Mouse (Mus musculus): Measurements from ENCODE around the gene Ooep. TPM values are rescaled to one million over a fixed set of nuclear protein-coding genes. Genes with fewer than 3 reads are reported as not detected.

Ooep gene
- polyA plus RNA-seq, 1 experiment from 2014 or later, result 0.03 TPM

- Histone ChIP-seq H3K27me3 (peaks cover 4% of the 10 kb centered on the region), H3K9me3 (replicated peaks) (no peaks in the 10 kb centered on the region), H3K4me3 (replicated peaks) (no peak overlapping the region), H3K4me2 (no peak overlapping the region), H3K9ac (no peak overlapping the region), H3K4me1 (replicated peaks) (no peaks in the 10 kb centered on the region), H3K27ac (replicated peaks) (no peak overlapping the region), H3K36me3 (replicated peaks) (no peaks in the 10 kb centered on the region)
- WGBS (ENCODE audit: insufficient replicate concordance), result 68% methylated on average over 7 of the region's 7 CpGs
- no peak for ATAC-seq (ENCODE audit: insufficient read depth)
Measured at GRCm38 (mm10) chr9:78386947-78387346, 8.4 kb upstream of the Ooep start.

GRCm38 (mm10) chr9:78385893-78386292 is 7.4 kb upstream of the Ooep start:
- WGBS (ENCODE audit: insufficient replicate concordance), result 36% methylated on average over 3 of the region's 3 CpGs
- H3K27ac ChIP-seq (replicated peaks), result no peak overlapping the region
- H3K36me3 ChIP-seq (replicated peaks), result no peaks in the 10 kb centered on the region
- no peaks in the 10 kb centered on the region for H3K4me1 ChIP-seq (replicated peaks)
- H3K9me3 ChIP-seq (replicated peaks), result no peaks in the 10 kb centered on the region
- ATAC-seq (ENCODE audit: insufficient read depth), result no peak
- no peak overlapping the region for H3K9ac ChIP-seq
- H3K4me3 ChIP-seq (replicated peaks), result no peak overlapping the region
- no peak overlapping the region for H3K4me2 ChIP-seq
- peaks cover 3% of the 10 kb centered on the region; the same call in 1 of the 2 replicates for H3K27me3 ChIP-seq

GRCm38 (mm10) chr9:78377546-78377945 is 979 bp downstream of the Ooep start:
- Histone ChIP-seq H3K36me3 (replicated peaks) (no peaks in the 10 kb centered on the region), H3K27ac (replicated peaks) (no peak overlapping the region), H3K9me3 (replicated peaks) (no peaks in the 10 kb centered on the region), H3K4me2 (no peak overlapping the region), H3K4me1 (replicated peaks) (no peaks in the 10 kb centered on the region; the same call in 1 of the 2 replicates), H3K4me3 (replicated peaks) (no peak overlapping the region), H3K9ac (no peak overlapping the region), H3K27me3 (peaks cover 26% of the 10 kb centered on the region)
- no peak for ATAC-seq (ENCODE audit: insufficient read depth)
- 40% methylated on average over 8 of the region's 8 CpGs for WGBS (ENCODE audit: insufficient replicate concordance)

GRCm38 (mm10) chr9:78375486-78375885 is 3.0 kb downstream of the Ooep start:
- ATAC-seq (ENCODE audit: insufficient read depth), result no peak
- Histone ChIP-seq H3K36me3 (replicated peaks) (no peaks in the 10 kb centered on the region), H3K9ac (no peak overlapping the region), H3K4me3 (replicated peaks) (no peak overlapping the region), H3K9me3 (replicated peaks) (no peaks in the 10 kb centered on the region), H3K4me1 (replicated peaks) (no peaks in the 10 kb centered on the region; the same call in 1 of the 2 replicates), H3K4me2 (no peak overlapping the region), H3K27ac (replicated peaks) (no peak overlapping the region), H3K27me3 (peaks cover 22% of the 10 kb centered on the region)
- 50% methylated on average over 4 of the region's 4 CpGs for WGBS (ENCODE audit: insufficient replicate concordance)

GRCm38 (mm10) chr9:78374885-78375389 is 3.6 kb downstream of the Ooep start:
- H3K9ac ChIP-seq, result no peak overlapping the region
- no peaks in the 10 kb centered on the region; the same call in 1 of the 2 replicates for H3K4me1 ChIP-seq (replicated peaks)
- 56% methylated on average over 1 of the region's 1 CpGs for WGBS (ENCODE audit: insufficient replicate concordance)
- H3K27me3 ChIP-seq, result peaks cover 22% of the 10 kb centered on the region
- H3K4me2 ChIP-seq, result no peak overlapping the region
- no peaks in the 10 kb centered on the region for H3K36me3 ChIP-seq (replicated peaks)
- H3K4me3 ChIP-seq (replicated peaks), result no peak overlapping the region
- no peaks in the 10 kb centered on the region for H3K9me3 ChIP-seq (replicated peaks)
- no peak for ATAC-seq (ENCODE audit: insufficient read depth)
- H3K27ac ChIP-seq (replicated peaks), result no peak overlapping the region

- no peak overlapping the region for H3K4me2 ChIP-seq
- ATAC-seq (ENCODE audit: insufficient read depth), result no peak
- H3K4me3 ChIP-seq (replicated peaks), result no peak overlapping the region
- H3K9ac ChIP-seq, result no peak overlapping the region
- H3K27me3 ChIP-seq, result peaks cover 20% of the 10 kb centered on the region
- WGBS (ENCODE audit: insufficient replicate concordance), result 45% methylated on average over 5 of the region's 5 CpGs
- no peaks in the 10 kb centered on the region; the same call in 1 of the 2 replicates for H3K4me1 ChIP-seq (replicated peaks)
- H3K36me3 ChIP-seq (replicated peaks), result no peaks in the 10 kb centered on the region
- H3K27ac ChIP-seq (replicated peaks), result no peak overlapping the region
- H3K9me3 ChIP-seq (replicated peaks), result no peaks in the 10 kb centered on the region
Measured at GRCm38 (mm10) chr9:78374397-78374796, 4.1 kb downstream of the Ooep start.

- Histone ChIP-seq H3K4me1 (replicated peaks) (no peaks in the 10 kb centered on the region; the same call in 1 of the 2 replicates), H3K4me2 (no peak overlapping the region), H3K4me3 (replicated peaks) (no peak overlapping the region), H3K27me3 (peaks cover 8% of the 10 kb centered on the region), H3K9ac (no peak overlapping the region), H3K9me3 (replicated peaks) (no peaks in the 10 kb centered on the region), H3K27ac (replicated peaks) (no peak overlapping the region), H3K36me3 (replicated peaks) (no peaks in the 10 kb centered on the region)
- no peak for ATAC-seq (ENCODE audit: insufficient read depth)
- 57% methylated on average over 10 of the region's 10 CpGs for WGBS (ENCODE audit: insufficient replicate concordance)
Measured at GRCm38 (mm10) chr9:78372827-78373504, 5.6 kb downstream of the Ooep start.

- H3K27ac ChIP-seq (replicated peaks), result no peak overlapping the region
- H3K9me3 ChIP-seq (replicated peaks), result no peaks in the 10 kb centered on the region
- H3K4me3 ChIP-seq (replicated peaks), result no peak overlapping the region
- no peaks in the 10 kb centered on the region for H3K4me1 ChIP-seq (replicated peaks)
- peaks cover 3% of the 10 kb centered on the region; the same call in 1 of the 2 replicates for H3K27me3 ChIP-seq
- no peak overlapping the region for H3K4me2 ChIP-seq
- WGBS (ENCODE audit: insufficient replicate concordance), result 70% methylated on average over 3 of the region's 3 CpGs
- ATAC-seq (ENCODE audit: insufficient read depth), result no peak
- H3K9ac ChIP-seq, result no peak overlapping the region
- no peaks in the 10 kb centered on the region for H3K36me3 ChIP-seq (replicated peaks)
Measured at GRCm38 (mm10) chr9:78371441-78371840, 7.1 kb downstream of the Ooep start.

- Histone ChIP-seq H3K36me3 (replicated peaks) (no peaks in the 10 kb centered on the region), H3K4me2 (no peak overlapping the region), H3K27ac (replicated peaks) (no peak overlapping the region), H3K27me3 (no peaks in the 10 kb centered on the region), H3K9ac (no peak overlapping the region), H3K9me3 (replicated peaks) (no peaks in the 10 kb centered on the region), H3K4me3 (replicated peaks) (no peak overlapping the region), H3K4me1 (replicated peaks) (no peaks in the 10 kb centered on the region; the same call in 1 of the 2 replicates)
- ATAC-seq (ENCODE audit: insufficient read depth), result no peak
- 69% methylated on average over 7 of the region's 7 CpGs for WGBS (ENCODE audit: insufficient replicate concordance)
Measured at GRCm38 (mm10) chr9:78369786-78370185, 8.7 kb downstream of the Ooep start.

- H3K9me3 ChIP-seq (replicated peaks), result no peaks in the 10 kb centered on the region
- no peak overlapping the region for H3K4me2 ChIP-seq
- H3K9ac ChIP-seq, result no peak overlapping the region
- WGBS (ENCODE audit: insufficient replicate concordance), result 69% methylated on average over 2 of the region's 2 CpGs
- no peaks in the 10 kb centered on the region; the same call in 1 of the 2 replicates for H3K4me1 ChIP-seq (replicated peaks)
- ATAC-seq (ENCODE audit: insufficient read depth), result no peak
- H3K27me3 ChIP-seq, result no peaks in the 10 kb centered on the region
- H3K36me3 ChIP-seq (replicated peaks), result no peaks in the 10 kb centered on the region
- no peak overlapping the region for H3K4me3 ChIP-seq (replicated peaks)
- H3K27ac ChIP-seq (replicated peaks), result no peak overlapping the region
Measured at GRCm38 (mm10) chr9:78369349-78369748, 9.2 kb downstream of the Ooep start.

GRCm38 (mm10) chr9:78368671-78369293 is 9.7 kb downstream of the Ooep start:
- no peaks in the 10 kb centered on the region for H3K36me3 ChIP-seq (replicated peaks)
- H3K9me3 ChIP-seq (replicated peaks), result no peaks in the 10 kb centered on the region
- no peak overlapping the region for H3K4me2 ChIP-seq
- H3K27ac ChIP-seq (replicated peaks), result no peak overlapping the region
- no peaks in the 10 kb centered on the region for H3K27me3 ChIP-seq
- H3K4me3 ChIP-seq (replicated peaks), result no peak overlapping the region
- no peak overlapping the region for H3K9ac ChIP-seq
- ATAC-seq (ENCODE audit: insufficient read depth), result no peak
- H3K4me1 ChIP-seq (replicated peaks), result no peaks in the 10 kb centered on the region; the same call in 1 of the 2 replicates
- 47% methylated on average over 3 of the region's 3 CpGs for WGBS (ENCODE audit: insufficient replicate concordance)

Measured in liver, embryonic 15.5 days (tissue).